Comparison of ENCODE assay signal across 13 mouse cellular contexts in the genomic region with DNA sequence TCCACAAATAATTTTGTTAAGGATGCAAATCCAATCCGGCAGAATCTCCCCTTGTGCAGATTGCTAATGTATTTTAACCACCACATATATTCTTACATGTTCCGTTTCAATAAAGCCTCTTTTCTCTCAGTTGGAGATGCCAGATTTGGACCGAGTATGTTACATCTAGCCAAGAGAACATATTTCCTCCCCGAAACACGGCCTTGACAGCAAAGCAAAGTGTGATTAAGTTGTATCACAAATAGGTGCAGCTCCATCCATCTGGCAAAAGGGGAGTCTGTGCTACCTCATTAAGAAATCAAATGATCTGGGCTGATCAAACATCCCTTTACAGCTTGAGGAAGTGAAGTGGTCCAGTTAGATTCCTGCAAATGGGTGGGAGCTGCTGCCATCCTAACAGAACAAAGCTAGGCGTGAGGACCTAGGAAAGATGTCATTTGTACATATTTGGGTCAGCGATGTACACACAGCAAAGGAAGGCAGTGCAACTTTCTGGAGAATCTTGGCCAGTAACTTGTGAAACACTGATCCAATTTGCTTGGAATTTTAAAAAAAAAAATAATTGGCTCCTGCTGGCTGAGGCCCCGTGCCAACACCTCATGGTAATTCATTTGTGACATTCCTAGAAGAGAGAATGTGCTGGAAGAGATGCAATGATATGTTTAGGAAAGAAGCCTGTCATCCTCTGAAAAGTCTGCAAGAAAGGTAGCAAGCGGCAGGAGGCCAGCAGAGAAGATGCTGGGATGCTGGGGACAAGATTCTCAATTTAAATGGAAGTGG.
DNase-seq lines count a peak whose midpoint lies in the region.
"Had no signal": no experiment of that assay in that cellular context is flagged by ENCODE, and none has a peak within 500 bp of the region (broad histone marks: within the 10 kb centered on the region; RNA-seq: fewer than 3 reads in every experiment).

No protein-coding gene starts in this region.

- peak; percentile 20 to 28 for DNase-seq in cerebellum, postnatal 14 days
- no peak for DNase-seq in cerebellum, adult 11 months
- DNase-seq in heart, postnatal 4 days: peak; percentile 16
- no peak for DNase-seq in heart, adult 8-10 months (ENCODE audit: low spot score)
- peak; percentile 19 for DNase-seq in right cerebral cortex, postnatal 25 days
- DNase-seq in right cerebral cortex, postnatal 14 days: no peak
- no peak for DNase-seq in embryo, embryonic 9.5 days (ENCODE audit: extremely low spot score)
- no peak for DNase-seq in T-cell, adult 2 months (ENCODE audit: low spot score)
- DNase-seq: adrenal gland, postnatal 36 days; cerebellum, adult 11-12 months; lung, postnatal 14 days; spleen, adult 18-20 months; thymus, postnatal 36 days had no signal

Comparison
In these comparisons a context has a peak if more than half of its experiments do, and no peak if none do; other contexts are left out.
1. DNase-seq: peak in cerebellum, postnatal 14 days (2 of 2), heart, postnatal 4 days (single experiment) and right cerebral cortex, postnatal 25 days (single experiment); none in cerebellum, adult 11 months (single experiment), heart, adult 8-10 months (single experiment), right cerebral cortex, postnatal 14 days (single experiment), embryo, embryonic 9.5 days (single experiment) and T-cell, adult 2 months (single experiment).